ENCODE assay signal across 21 mouse cellular contexts in genomic region chr11:50688584-50688983, GRCm38 (mm10).
DNase-seq lines count a peak whose midpoint lies in the region; ATAC-seq and TF ChIP-seq lines count a peak whose summit lies in the region.
"Had no signal": no experiment of that assay in that cellular context is flagged by ENCODE, and none has a peak within 500 bp of the region (broad histone marks: within the 10 kb centered on the region; RNA-seq: fewer than 3 reads in every experiment).

No protein-coding gene starts in this region.

- H3K9ac ChIP-seq in heart, adult 2 months (ENCODE audit: low read depth, low read length): no peak overlapping the region
- no peak overlapping the region for H3K9ac ChIP-seq in liver, adult 2 months (ENCODE audit: low read depth, low read length)
- no peak overlapping the region for H3K9ac ChIP-seq in liver, embryonic 11.5 days (ENCODE audit: low read depth, low read length)
- H3K9ac ChIP-seq: hindbrain, embryonic 14.5 days; limb, embryonic 15.5 days; neural tube, embryonic 15.5 days had no signal

- no peak overlapping the region for H3K4me2 ChIP-seq in liver, embryonic 11.5 days
- H3K4me2 ChIP-seq: hindbrain, embryonic 14.5 days; limb, embryonic 15.5 days; midbrain, embryonic 11.5 days; neural tube, embryonic 15.5 days had no signal

- no peak for DNase-seq in heart, adult 2 months
- DNase-seq in heart, postnatal 14 days: no peak
- no peak for DNase-seq in liver, adult 2 months (ENCODE audit: extremely low read depth, low read depth, low spot score)
- no peak for DNase-seq in liver, embryonic 11.5 days (ENCODE audit: low spot score)
- DNase-seq in A20 (ENCODE audit: low read depth, low spot score) (peak; percentile 20), ZHBTc4 (ENCODE audit: low read depth, low spot score) (peak; percentile 44)
- no peak for DNase-seq in testis, postnatal 14 days (ENCODE audit: low spot score)
- DNase-seq in thymus, postnatal 25 days: no peak
- DNase-seq: adrenal gland, postnatal 10 days; cerebellum, adult 11-12 months; gastrocnemius, postnatal 10 days; heart, postnatal 10 days; kidney, adult 18-20 months; right cerebral cortex, postnatal 4 days; thymus, adult 18-20 months had no signal

- H3K27me3 ChIP-seq in heart, adult 2 months (ENCODE audit: control insufficient read depth, insufficient read depth, low read length): no peaks in the 10 kb centered on the region
- H3K27me3 ChIP-seq in liver, adult 2 months (ENCODE audit: control insufficient read depth, insufficient read depth, low read length): no peaks in the 10 kb centered on the region
- H3K27me3 ChIP-seq in liver, embryonic 11.5 days (replicated peaks; ENCODE audit: control insufficient read depth, insufficient read depth, low read length): no peaks in the 10 kb centered on the region
- H3K27me3 ChIP-seq: limb, embryonic 15.5 days; neural tube, embryonic 15.5 days had no signal

- H3K27ac ChIP-seq in heart, adult 2 months: no peak overlapping the region
- no peak overlapping the region for H3K27ac ChIP-seq in liver, adult 2 months (replicated peaks; ENCODE audit: insufficient read depth, low read depth, low read length)
- no peak overlapping the region for H3K27ac ChIP-seq in liver, embryonic 11.5 days (ENCODE audit: low read depth, low read length)
- H3K27ac ChIP-seq: hindbrain, embryonic 14.5 days; limb, embryonic 15.5 days; neural tube, embryonic 15.5 days had no signal

- no peaks in the 10 kb centered on the region for H3K36me3 ChIP-seq in heart, adult 2 months (ENCODE audit: control insufficient read depth, insufficient read depth, low read length)
- no peaks in the 10 kb centered on the region for H3K36me3 ChIP-seq in liver, adult 2 months (ENCODE audit: control insufficient read depth, insufficient read depth, low read length)
- no peaks in the 10 kb centered on the region for H3K36me3 ChIP-seq in liver, embryonic 11.5 days (ENCODE audit: control insufficient read depth, insufficient read depth, low read length)
- H3K36me3 ChIP-seq: limb, embryonic 15.5 days; neural tube, embryonic 15.5 days had no signal

- no peak overlapping the region for H3K4me3 ChIP-seq in heart, adult 2 months
- no peak overlapping the region for H3K4me3 ChIP-seq in liver, adult 2 months (ENCODE audit: insufficient read depth, low read depth, low read length)
- H3K4me3 ChIP-seq in liver, embryonic 11.5 days (ENCODE audit: low read depth, low read length): no peak overlapping the region
- H3K4me3 ChIP-seq: erythroblast, embryonic 14.5 days; limb, embryonic 15.5 days; myocyte; neural tube, embryonic 15.5 days had no signal

- WGBS in heart, adult 2 months: 88% methylated on average over 3 of the region's 3 CpGs
- 95% methylated on average over 3 of the region's 3 CpGs for WGBS in liver, adult 2 months
- WGBS in liver, embryonic 11.5 days: 86% methylated on average over 3 of the region's 3 CpGs

- TF ChIP-seq EP300 in heart, adult 2 months (IDR thresholded peaks at IDR 0.05; ENCODE audit: insufficient read depth, low read depth, low read length): no peak

- no peak for TF ChIP-seq POLR2A in heart, adult 2 months (IDR thresholded peaks at IDR 0.05; ENCODE audit: insufficient read depth, low read depth, low read length)
- no peak for TF ChIP-seq POLR2A in liver, adult 2 months (IDR thresholded peaks at IDR 0.05; ENCODE audit: extremely low read depth, insufficient read depth, low read length)

- ATAC-seq in liver, embryonic 11.5 days (replicated peaks; ENCODE audit: low FRiP score): no peak

- peak; percentile 60 for TF ChIP-seq CTCF in heart, adult 2 months (IDR thresholded peaks at IDR 0.05)
- TF ChIP-seq CTCF in liver, adult 2 months (IDR thresholded peaks at IDR 0.05; ENCODE audit: low read depth, low read length): peak; percentile 26; the same call in 1 of the 2 replicates

- H3K9me3 ChIP-seq in liver, embryonic 11.5 days (ENCODE audit: control insufficient read depth, low read length): no peaks in the 10 kb centered on the region
- H3K9me3 ChIP-seq: limb, embryonic 15.5 days; neural tube, embryonic 15.5 days had no signal

- no peaks in the 10 kb centered on the region for H3K79me2 ChIP-seq in heart, adult 2 months (replicated peaks; ENCODE audit: control insufficient read depth, insufficient read depth, low read length)
- H3K79me2 ChIP-seq in liver, adult 2 months (ENCODE audit: control insufficient read depth, insufficient read depth, low read length): no peaks in the 10 kb centered on the region

- no peaks in the 10 kb centered on the region; the same call in 1 of the 2 replicates for H3K4me1 ChIP-seq in heart, adult 2 months (ENCODE audit: control insufficient read depth, insufficient read depth, low read length)
- peaks cover 2% of the 10 kb centered on the region; the same call in 1 of the 2 replicates for H3K4me1 ChIP-seq in liver, adult 2 months (ENCODE audit: control insufficient read depth, insufficient read depth, low read length)
- no peaks in the 10 kb centered on the region for H3K4me1 ChIP-seq in liver, embryonic 11.5 days (replicated peaks; ENCODE audit: control insufficient read depth, insufficient read depth, low read length)
- H3K4me1 ChIP-seq: limb, embryonic 15.5 days; neural tube, embryonic 15.5 days had no signal

- intact Hi-C loops in heart, adult 2 months (cut with DNase I): no loop called here
- intact Hi-C loops in heart, postnatal 14 days (cut with DNase I): no loop called here

Comparison
In these comparisons a context has a peak if more than half of its experiments do, and no peak if none do; other contexts are left out.
1. DNase-seq: peak in A20 (single experiment) and ZHBTc4 (single experiment); none in heart, adult 2 months (0 of 2), heart, postnatal 14 days (0 of 2), liver, adult 2 months (single experiment), liver, embryonic 11.5 days (single experiment), testis, postnatal 14 days (single experiment) and thymus, postnatal 25 days (single experiment).